Mouse (Mus musculus) macrophage (primary cell): ENCODE measurements around the gene Gfpt2. TPM values are rescaled to one million over a fixed set of nuclear protein-coding genes. Genes with fewer than 3 reads are reported as not detected.
"Not testable (repeated sequence)": the region's sequence is repeated elsewhere in the genome, so short reads cannot be mapped to it uniquely, and the experiment has no call there.

Experiments used
- H3K27ac ChIP-seq: fragments of 350-480 bp; formaldehyde crosslinking; 2 replicates; pipeline ENCODE4 v1.9.0; 2021
- H3K36me3 ChIP-seq: fragments of 350-480 bp; formaldehyde crosslinking; 2 replicates; pipeline ENCODE4 v1.9.0; 2021; ENCODE audit errors: inconsistent target
- H3K4me3 ChIP-seq: fragments of 350-480 bp; formaldehyde crosslinking; 2 replicates; pipeline ENCODE4 v1.9.0; 2021; ENCODE audit errors: inconsistent target
- H3K79me2 ChIP-seq: fragments of 350-480 bp; formaldehyde crosslinking; 2 replicates; pipeline ENCODE4 v1.9.0; 2021; ENCODE audit errors: inconsistent target
- WGBS: methylation state at CpG from one replicate; pipeline ENCODE4 v1.1.7; 2026; ENCODE audit warnings: inconsistent platforms; ENCODE audit not compliant: missing documents; 5-methylcytosine and 5-hydroxymethylcytosine counted together
- polyA plus RNA-seq: library from polyadenylated mRNA; stranded (reverse); fragments of 250-400 nt; gene quantifications from 3 replicates; pipeline ENCODE4 v1.2.4, GENCODE M21; 2018; ENCODE audit warnings: inconsistent platforms
- total RNA-seq, 78 experiments: library from RNA; depleted of rRNA; stranded (reverse); fragments of 250-400 nt; gene quantifications; 1 replicate in 9 of 78; 2 replicates in 24 of 78; 3 replicates in 43 of 78; 4 replicates in 2 of 78; pipeline ENCODE4 v1.2.4; 2018; ENCODE audit warnings: inconsistent platforms in 56 of 78

The Gfpt2 gene
- 1 to 10 TPM in 4 of 26 experiments, under 1 TPM in 2, not detected in 20; 0.35 to 5.1 (median 2.1) TPM for total RNA-seq (2018; cell fraction: chromatin; rRNA removed)
- 1 to 10 TPM in 1 of 26 experiments, under 1 TPM in 5, not detected in 20; 0.03 to 1.1 (median 0.18) TPM for total RNA-seq (2018; cell fraction: cytosol; rRNA removed)
- total RNA-seq (2018; cell fraction: nucleus; rRNA removed): 1 to 10 TPM in 2 of 26 experiments, under 1 TPM in 3, not detected in 21; 0.24 to 1.7 (median 0.68) TPM
- not detected in 3 replicates for polyA plus RNA-seq

DNA sequence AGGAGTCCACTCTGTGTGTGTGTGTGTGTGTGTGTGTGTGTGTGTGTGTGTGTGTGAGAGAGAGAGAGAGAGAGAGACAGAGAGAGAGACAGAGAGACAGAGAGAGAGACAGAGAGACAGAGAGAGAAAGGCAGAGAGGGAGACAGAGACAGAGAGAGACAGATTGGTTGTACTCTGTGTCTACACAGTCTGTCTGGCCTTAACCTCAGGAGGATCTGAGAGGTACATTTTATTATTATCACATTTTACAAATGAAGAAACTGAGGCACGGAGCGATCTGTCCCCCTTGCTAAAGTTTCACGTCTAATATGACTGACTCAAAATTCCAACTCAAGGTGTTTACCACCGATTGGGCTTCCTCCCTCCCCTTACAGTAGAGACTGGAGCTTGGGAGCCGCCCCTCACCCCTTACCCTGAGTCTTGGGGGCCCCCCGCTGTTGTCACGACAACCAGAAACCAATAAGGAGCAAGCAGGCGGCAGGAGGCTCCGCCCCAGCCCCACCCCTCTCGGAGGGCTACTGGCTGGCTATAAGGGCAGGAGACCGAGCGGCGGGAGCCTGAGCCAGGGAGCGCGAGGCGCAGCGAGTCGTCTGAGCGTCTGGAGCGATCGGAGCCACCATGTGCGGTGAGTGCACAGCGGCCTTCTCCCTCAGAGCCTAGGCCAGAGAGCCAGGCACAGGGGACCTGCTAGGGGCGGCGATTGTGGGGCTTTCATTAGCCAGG lies at the start of gene Gfpt2:
Gene Gfpt2, plus strand, starts transcription at position 560 of the 723 bp plus-strand sequence.
- no peaks in the 10 kb centered on the region for H3K36me3 ChIP-seq
- no peaks in the 10 kb centered on the region for H3K79me2 ChIP-seq
- H3K27ac ChIP-seq: no peak within 1 kb of the TSS
- 3% methylated on average over 25 of the region's 25 CpGs for WGBS
- no peak within 1 kb of the TSS for H3K4me3 ChIP-seq

DNA sequence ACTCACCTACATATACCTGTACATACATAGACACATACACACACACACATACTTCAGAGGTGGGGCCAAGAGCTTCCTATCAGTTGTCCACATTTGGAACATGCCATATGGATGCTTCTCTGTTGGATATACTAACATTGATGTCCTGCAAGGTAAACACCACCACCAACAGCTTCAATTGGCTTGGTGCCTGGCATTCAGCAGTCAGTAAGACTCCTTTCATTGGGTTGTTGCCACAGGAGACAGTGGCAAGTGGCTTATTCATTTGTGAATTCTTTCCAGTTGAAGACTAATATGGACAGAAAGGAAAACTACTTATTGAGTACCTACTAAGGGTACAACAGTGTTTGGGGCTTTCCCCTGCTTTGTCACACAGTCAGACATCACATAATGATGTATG lies 49.0 kb upstream of the Gfpt2 start:
- no peak overlapping the region for H3K27ac ChIP-seq
- H3K4me3 ChIP-seq: no peak overlapping the region
- no peaks in the 10 kb centered on the region for H3K36me3 ChIP-seq
- no peaks in the 10 kb centered on the region for H3K79me2 ChIP-seq

DNA sequence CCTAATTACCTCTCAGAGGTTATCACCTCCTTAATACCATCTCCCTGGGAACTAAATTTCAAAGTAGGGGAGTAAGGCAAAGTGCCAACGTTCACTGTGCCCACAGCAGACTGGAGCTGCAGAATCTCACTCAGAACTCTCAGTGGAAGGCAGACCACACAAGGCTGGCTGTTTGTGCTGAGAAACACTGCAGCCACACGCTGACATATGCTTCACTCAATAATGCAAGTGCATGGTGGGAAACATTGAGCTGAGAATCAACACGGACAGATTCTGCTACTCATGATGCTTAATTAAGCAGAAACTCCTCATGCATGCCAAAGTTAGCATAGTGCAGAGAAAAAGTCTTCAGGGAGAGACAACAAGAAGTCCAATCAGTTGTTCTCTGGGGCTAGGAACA lies 48.1 kb upstream of the Gfpt2 start:
- no peaks in the 10 kb centered on the region for H3K79me2 ChIP-seq
- H3K4me3 ChIP-seq: no peak overlapping the region
- no peak overlapping the region for H3K27ac ChIP-seq
- no peaks in the 10 kb centered on the region for H3K36me3 ChIP-seq
- WGBS: 88% methylated on average over 3 of the region's 3 CpGs

DNA sequence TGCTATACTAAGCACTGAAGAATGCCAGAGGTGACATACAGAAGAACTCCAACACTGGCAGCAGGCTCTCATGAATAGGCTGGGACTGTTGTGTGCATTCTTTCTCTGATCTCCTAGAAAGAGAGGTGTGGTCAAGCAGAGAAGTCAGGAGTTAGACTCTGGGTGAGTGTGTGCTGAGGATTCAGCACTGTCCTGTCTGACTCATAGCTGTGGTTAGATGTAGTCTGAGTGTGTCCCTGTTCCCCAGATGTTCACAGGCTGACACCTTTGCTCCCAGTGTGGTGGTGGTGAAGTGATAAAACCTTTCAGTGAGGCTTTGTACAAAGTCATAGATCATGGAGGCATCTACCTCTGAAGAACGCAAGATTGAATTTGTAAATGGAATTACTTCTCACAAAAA lies 47.2 kb upstream of the Gfpt2 start:
- 100% methylated on average over 1 of the region's 1 CpGs for WGBS
- no peak overlapping the region for H3K4me3 ChIP-seq
- no peaks in the 10 kb centered on the region for H3K36me3 ChIP-seq
- no peaks in the 10 kb centered on the region for H3K79me2 ChIP-seq
- no peak overlapping the region for H3K27ac ChIP-seq

DNA sequence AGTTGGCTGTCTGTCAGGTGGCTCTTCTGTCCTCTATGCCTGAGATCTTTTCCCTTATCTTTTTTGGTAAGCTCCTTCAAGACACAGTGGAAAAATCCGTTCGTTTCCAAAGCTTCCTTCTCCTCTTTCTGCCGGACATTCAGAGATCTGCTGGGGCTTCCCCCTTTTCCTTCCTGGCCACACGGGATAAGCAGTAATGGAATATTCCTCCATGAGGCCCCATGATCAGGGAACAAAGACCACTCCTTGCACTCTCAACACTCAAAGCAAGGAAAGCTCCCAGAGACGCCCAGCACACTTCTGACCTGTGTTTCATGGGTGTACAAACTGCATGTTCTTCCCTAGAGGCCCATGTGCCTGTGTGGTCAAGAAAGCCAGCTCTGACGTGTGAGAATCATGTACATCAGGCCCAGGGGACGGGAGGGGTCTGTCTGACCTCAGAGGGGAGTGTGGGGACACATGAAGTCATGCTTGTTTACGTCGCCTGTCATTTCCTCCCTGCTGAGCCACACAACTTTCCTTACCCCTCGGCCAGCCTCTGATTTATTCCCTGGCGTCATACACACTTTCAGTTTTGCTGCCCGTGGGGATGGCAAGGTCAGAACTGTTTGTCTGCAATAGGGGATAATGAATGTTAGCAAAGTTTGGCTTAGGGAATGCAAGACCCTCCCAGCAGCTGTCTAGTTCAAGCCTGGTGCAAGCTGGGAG lies 38.9 kb upstream of the Gfpt2 start:
- Histone ChIP-seq H3K4me3 (no peak overlapping the region), H3K27ac (no peak overlapping the region), H3K36me3 (no peaks in the 10 kb centered on the region), H3K79me2 (no peaks in the 10 kb centered on the region)
- 42% methylated on average over 12 of the region's 12 CpGs for WGBS

DNA sequence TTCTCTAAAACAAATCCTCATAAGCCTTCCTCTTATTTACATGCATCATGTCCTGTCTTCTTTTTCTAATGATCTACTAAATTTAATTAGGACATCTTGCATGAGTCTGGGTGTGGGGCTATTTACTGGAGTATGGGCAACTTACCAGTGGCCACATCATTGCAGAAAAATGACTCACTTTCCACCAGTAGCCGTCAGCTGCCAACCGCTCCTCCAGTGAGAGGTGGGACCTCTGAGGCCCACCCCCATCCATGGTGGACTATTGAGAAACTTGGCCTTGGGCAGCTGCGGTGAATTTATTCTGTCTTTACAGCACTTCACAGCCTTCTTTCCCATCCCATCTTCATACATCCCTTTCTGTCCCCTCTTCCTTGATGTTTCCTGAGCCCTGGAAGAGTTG lies 35.9 kb upstream of the Gfpt2 start:
- Histone ChIP-seq H3K79me2 (no peaks in the 10 kb centered on the region), H3K27ac (no peak overlapping the region), H3K4me3 (no peak overlapping the region), H3K36me3 (no peaks in the 10 kb centered on the region)
- WGBS: 94% methylated on average over 3 of the region's 3 CpGs

DNA sequence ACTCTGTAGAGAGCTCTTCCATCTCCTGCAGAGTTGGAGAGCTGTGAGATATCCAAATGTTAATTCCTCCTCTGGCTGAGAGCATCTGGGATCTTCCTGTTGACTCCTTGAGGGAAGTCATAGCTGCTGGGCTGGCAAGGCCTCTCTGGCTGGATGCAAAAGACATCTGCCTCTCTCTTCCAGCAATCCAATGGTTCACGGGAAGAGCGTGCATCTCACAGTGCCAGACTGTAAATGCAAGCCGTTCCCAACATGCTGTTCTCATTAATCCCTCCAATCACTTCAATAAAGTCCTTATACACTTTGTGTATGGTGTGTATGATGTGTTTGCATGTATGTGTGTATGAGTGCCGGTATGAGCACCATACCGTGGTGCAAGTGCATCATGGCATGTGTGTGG lies 32.8 kb upstream of the Gfpt2 start:
- no peak overlapping the region for H3K27ac ChIP-seq
- H3K79me2 ChIP-seq: no peaks in the 10 kb centered on the region
- H3K36me3 ChIP-seq: no peaks in the 10 kb centered on the region
- 92% methylated on average over 5 of the region's 5 CpGs for WGBS
- H3K4me3 ChIP-seq: no peak overlapping the region

DNA sequence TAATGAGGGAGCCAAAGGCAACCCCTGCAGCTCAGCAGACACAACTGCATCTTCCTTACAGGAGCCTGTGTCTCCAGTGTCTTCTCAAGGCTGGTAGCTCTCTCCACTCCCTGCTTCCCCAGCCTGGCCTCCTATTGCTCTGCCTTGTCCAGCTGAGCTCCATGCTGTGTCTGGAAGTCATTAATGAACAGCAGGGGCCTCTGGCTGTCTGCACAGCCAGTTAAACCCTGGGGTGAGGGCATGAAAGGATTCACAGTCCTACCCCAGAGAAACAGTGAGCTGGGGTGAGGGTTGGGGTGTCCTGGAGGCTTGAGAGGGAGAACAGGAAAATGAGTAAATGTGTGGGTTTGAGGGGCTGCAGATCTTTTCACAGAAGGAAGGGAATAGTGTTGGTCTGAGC lies 30.4 kb upstream of the Gfpt2 start:
- Histone ChIP-seq H3K4me3 (no peak overlapping the region), H3K36me3 (no peaks in the 10 kb centered on the region), H3K27ac (no peak overlapping the region), H3K79me2 (no peaks in the 10 kb centered on the region)

DNA sequence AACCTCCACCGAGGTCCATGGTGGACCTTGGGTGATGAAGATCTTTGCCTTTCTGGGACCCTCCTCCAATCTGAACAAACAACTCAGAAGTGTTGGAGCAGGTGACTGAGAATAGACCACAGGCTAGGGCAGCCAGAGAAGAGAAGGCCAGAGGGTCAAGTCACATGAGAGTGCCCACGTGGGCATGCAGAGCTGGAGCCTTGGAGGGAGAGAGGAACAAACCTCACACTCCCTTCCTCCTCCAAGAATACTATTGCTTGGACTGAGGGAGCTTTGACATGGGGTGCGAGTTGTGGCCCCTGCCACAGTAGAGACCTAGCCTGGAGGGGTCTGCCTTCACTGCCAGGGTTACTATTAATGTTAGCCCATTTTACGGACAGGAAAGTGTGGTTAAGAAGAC lies 30.0 kb upstream of the Gfpt2 start:
- no peaks in the 10 kb centered on the region for H3K79me2 ChIP-seq
- H3K4me3 ChIP-seq: no peak overlapping the region
- no peaks in the 10 kb centered on the region for H3K36me3 ChIP-seq
- no peak overlapping the region for H3K27ac ChIP-seq
- WGBS: 59% methylated on average over 4 of the region's 4 CpGs

DNA sequence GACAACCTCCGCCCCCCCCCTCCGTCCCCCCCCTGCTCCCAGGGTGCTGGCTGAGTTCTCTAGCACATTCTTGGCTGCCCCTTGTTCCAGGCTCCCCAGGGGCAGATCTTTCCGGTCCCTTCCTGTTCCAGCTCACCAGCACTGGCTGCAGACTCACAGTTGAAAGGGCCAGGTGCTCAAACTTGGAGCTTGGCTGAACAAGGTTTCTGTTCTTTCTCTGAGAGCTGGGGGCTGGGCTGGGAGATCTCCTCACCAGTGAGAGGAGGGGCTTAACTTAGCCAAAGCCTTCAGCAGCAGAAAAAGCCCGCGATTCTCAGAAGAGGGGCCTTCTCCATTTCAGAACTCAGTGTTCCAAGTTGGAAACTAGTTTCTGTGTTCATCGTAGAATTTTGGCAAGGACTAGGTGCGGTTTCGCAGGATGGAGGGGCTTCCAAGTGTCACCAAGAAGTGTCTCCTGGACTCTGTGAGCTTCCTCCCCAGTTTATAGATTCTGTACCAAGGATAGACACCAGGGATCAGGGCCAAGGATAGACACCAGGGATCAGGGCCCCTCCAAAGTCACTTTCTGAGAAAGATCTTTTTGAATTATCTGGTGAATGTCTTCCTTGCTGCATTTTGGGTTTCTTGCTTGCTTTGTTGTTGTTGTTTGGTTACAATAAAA lies 29.2 kb upstream of the Gfpt2 start:
- H3K79me2 ChIP-seq: no peaks in the 10 kb centered on the region
- no peak overlapping the region for H3K27ac ChIP-seq
- H3K36me3 ChIP-seq: no peaks in the 10 kb centered on the region
- 35% methylated on average over 6 of the region's 8 CpGs for WGBS
- no peak overlapping the region for H3K4me3 ChIP-seq

DNA sequence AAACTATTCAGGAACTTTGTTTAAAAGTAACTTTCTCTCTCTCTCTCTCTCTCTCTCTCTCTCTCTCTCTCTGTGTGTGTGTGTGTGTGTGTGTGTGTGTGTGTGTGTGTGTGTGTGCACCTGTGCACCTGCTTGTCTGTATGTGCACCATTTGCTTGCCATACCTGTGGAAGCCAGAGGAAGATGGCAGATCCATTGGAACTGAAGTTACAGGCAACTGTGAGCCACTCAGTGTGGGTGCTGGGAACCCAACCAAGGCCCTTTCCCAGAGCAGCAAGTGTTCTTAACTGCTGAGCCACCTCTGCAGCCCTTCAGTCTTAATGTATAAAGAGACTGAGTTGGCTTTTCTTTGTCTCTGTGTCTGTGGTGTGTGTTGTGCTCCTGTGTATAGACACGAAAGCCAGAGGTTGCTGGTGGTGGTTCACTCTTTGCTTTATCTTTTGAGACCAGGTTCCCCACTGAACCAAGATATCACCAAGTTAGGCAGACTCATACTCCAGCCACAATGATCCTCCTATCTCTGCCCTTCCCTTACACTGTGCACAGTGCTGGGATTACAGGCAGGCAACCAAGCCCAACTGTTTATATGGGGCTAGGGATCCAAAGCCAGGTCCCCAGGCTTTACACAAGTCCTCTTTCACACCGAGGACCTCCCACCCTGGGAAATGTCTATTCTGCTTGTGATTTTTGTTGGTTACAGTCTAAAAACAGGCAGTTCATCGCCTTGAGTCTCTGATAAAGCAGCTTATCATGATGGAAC lies 28.4 kb upstream of the Gfpt2 start:
- no peaks in the 10 kb centered on the region for H3K79me2 ChIP-seq
- no peak overlapping the region for H3K4me3 ChIP-seq
- H3K36me3 ChIP-seq: no peaks in the 10 kb centered on the region
- 80% methylated on average over 3 of the region's 3 CpGs for WGBS
- no peak overlapping the region for H3K27ac ChIP-seq

DNA sequence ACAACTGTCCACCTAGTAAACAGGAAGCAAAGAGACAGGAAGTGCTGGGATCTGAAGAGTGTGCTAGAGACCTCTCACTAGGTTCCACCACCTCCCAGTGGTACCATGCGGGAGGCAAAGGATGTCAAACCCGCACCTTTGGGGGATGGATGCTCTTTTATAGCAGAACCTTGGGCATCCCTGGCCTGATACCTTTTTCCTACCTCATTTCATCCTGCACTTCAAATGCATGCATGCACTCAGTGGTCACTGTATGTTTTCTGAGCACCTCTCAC lies 27.9 kb upstream of the Gfpt2 start:
- 88% methylated on average over 2 of the region's 2 CpGs for WGBS
- H3K4me3 ChIP-seq: no peak overlapping the region
- H3K36me3 ChIP-seq: no peaks in the 10 kb centered on the region
- H3K79me2 ChIP-seq: no peaks in the 10 kb centered on the region
- no peak overlapping the region for H3K27ac ChIP-seq

DNA sequence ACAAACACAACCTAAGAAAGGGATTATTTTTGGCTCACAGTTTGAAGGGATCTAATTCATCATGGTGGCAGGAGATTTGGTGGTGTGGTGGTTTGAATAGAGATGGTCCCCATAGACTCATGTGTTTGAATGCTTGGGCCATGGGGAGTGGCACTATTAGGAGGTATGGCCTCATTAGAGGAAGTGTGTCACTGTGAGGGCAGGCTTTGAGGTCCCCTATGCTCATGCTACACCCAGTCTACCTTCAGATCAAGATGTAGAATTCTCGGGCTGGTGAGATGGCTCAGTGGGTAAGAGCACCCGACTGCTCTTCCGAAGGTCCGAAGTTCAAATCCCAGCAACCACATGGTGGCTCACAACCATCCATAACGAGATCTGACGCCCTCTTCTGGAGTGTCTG lies 26.5 kb upstream of the Gfpt2 start:
- not testable (repeated sequence) for H3K4me3 ChIP-seq, H3K79me2 ChIP-seq, H3K36me3 ChIP-seq, H3K27ac ChIP-seq
- 100% methylated on average over 1 of the region's 6 CpGs for WGBS

DNA sequence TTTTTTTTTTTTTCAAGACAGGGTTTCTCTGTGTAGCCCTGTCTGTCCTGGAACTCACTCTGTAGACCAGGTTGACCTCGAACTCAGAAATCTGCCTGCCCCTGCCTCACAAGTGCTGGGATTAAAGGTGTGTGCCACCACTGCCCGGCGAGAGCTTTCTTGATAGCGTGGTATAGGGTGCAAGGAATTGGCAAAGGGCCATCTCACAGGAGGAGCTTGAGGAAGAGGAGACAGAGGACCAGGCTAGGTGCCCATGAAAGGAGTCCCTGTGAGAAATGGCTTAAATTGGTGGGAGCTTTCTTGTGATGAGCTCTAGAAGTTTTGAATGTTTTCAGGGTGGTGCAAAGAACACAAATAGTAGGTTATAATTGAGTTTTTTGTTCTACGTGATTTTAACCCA lies 25.2 kb upstream of the Gfpt2 start:
- Histone ChIP-seq H3K27ac (no peak overlapping the region), H3K36me3 (no peaks in the 10 kb centered on the region), H3K79me2 (no peaks in the 10 kb centered on the region), H3K4me3 (no peak overlapping the region)
- WGBS: 91% methylated on average over 4 of the region's 5 CpGs
